Mouse (Mus musculus) C2C12 (cell line): ENCODE measurements around the gene Runx2.

Experiments
- CEBPB ChIP-seq: IDR thresholded peaks from one replicate; pipeline ENCODE4 v1.6.1; 2011; ENCODE audit warnings: low read depth, mild to moderate bottlenecking, control low read depth, moderate library complexity
- CTCF ChIP-seq: IDR thresholded peaks from one replicate; pipeline ENCODE4 v1.5.1; 2011; ENCODE audit not compliant: control insufficient read depth, insufficient read depth, insufficient read length
- MAX ChIP-seq: IDR thresholded peaks from one replicate; pipeline ENCODE4 v1.6.1; 2011; ENCODE audit warnings: mild to moderate bottlenecking, control low read depth
- MYOD1 ChIP-seq: IDR thresholded peaks from one replicate; pipeline ENCODE4 v1.6.1; 2011; ENCODE audit warnings: low read depth; ENCODE audit not compliant: control insufficient read depth, insufficient read length
- MYOG ChIP-seq: IDR thresholded peaks from one replicate; pipeline ENCODE4 v1.6.1; 2011; ENCODE audit not compliant: control insufficient read depth, insufficient read length; ENCODE audit errors: extremely low read depth
- USF1 ChIP-seq: IDR thresholded peaks from one replicate; pipeline ENCODE4 v1.6.1; 2011; ENCODE audit warnings: low read depth, mild to moderate bottlenecking, control low read depth, moderate library complexity

DNA sequence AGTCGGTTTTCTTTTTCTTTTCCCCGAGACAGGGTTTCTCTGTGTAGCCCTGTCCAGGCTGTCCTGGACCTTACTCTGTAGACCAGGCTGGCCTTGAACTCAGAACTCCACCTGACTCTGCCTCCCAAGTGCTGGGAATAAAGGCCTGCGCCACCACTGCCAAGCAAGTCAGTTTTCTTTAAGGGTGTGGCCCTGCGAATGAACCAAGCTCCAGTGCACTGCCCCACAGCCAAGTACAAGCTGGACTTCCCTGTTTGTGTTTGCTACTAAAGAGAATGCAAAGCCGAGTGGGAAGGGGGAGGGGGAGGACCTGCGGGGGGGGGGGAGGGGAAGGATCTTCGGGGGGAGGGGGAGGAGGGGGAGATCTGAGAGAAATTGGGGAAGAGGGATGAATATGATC lies 121.0 kb downstream of the Runx2 start:
- no peak for TF ChIP-seq MAX
- TF ChIP-seq MYOG, result no peak
- no peak for TF ChIP-seq CTCF
- TF ChIP-seq USF1, result no peak
- TF ChIP-seq CEBPB, result no peak
- TF ChIP-seq MYOD1, result no peak
